Mouse (Mus musculus): Measurements from ENCODE around the gene Ugdh. TPM values are rescaled to one million over a fixed set of nuclear protein-coding genes. Genes with fewer than 3 reads are reported as not detected.

The Ugdh gene
- polyA plus RNA-seq, 1 experiment from 2014 or later, result 31.3 TPM

DNA sequence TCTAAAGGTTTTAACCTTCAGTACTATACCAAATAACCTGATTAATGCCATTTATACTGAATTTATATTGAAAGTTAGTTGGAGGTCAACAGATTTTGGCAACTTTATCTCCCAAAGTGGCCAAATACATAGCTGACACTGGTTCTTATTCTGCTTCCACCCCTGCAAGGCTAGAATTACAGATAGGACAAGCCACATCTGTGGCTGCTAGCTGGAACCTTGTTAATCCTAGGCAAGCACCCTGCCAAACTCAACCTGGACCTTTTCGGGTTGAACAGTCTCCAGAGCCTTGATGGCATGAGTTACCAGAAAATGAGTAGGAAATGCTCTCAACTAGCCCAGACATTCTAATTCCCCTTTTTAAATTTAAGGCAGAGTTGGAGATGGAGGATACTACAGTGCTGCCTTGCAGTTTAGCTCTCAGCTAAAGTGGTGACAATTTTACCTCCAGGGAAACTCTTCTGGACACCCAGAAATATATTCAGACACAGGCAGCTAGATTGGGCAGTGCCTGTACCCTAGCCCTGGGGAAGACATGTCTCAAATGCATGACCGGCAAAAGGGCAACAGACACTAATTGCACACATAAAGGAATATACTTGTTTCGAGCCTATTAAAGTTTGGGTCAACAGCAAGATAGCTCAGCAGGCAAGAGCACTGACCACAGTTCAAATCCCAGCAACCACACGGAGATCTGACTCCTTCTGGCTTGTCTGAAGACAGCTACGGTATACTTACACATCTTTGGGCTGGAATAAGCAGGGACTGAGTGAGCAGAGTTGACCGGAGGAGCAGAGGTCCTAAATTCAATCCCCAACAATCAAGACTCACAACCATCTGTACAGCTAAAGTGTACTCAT is 48.5 kb downstream of the Ugdh start:
- ATAC-seq (ENCODE audit: low read depth), result no peak
- Histone ChIP-seq H3K4me1 (ENCODE audit: control insufficient read depth, insufficient read depth, low read length) (peaks cover 8% of the 10 kb centered on the region), H3K27me3 (ENCODE audit: control insufficient read depth, insufficient read depth, low read length) (no peaks in the 10 kb centered on the region; the same call in 1 of the 2 replicates), H3K36me3 (ENCODE audit: control insufficient read depth, insufficient read depth, low read length) (peaks cover 31% of the 10 kb centered on the region), H3K4me3 (ENCODE audit: low read depth, low read length) (no peak overlapping the region), H3K4me2 (ENCODE audit: low read depth, low read length) (no peak overlapping the region), H3K9ac (replicated peaks; ENCODE audit: low read depth, low read length) (no peak overlapping the region), H3K9me3 (ENCODE audit: control insufficient read depth, low read length) (no peaks in the 10 kb centered on the region), H3K27ac (ENCODE audit: low read depth, low read length) (no peak overlapping the region)
- WGBS, result 82% methylated on average over 6 of the region's 6 CpGs

DNA sequence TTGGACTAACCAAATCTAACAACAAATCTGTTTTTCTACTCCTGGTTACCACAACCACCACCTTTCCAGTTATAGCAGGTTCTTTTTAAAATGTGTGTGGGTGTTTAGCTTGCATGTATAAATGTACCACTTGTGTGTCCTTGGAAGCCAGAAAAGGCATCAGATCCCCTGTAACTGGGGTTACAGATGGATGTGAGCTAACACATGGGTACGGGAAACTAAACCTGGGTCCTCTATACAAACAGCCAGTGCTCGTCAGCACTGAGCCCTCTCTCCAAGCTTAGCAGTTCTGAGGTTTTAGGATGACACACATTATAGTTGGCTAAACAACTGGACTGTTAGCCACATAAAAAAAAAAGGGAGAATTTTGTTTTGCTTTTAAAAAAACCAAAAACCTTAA is 50.0 kb downstream of the Ugdh start:
- H3K9me3 ChIP-seq (ENCODE audit: control insufficient read depth, low read length), result no peaks in the 10 kb centered on the region
- H3K36me3 ChIP-seq (ENCODE audit: control insufficient read depth, insufficient read depth, low read length), result peaks cover 31% of the 10 kb centered on the region
- no peak overlapping the region for H3K9ac ChIP-seq (replicated peaks; ENCODE audit: low read depth, low read length)
- H3K4me2 ChIP-seq (ENCODE audit: low read depth, low read length), result no peak overlapping the region
- no peak for ATAC-seq (ENCODE audit: low read depth)
- H3K4me3 ChIP-seq (ENCODE audit: low read depth, low read length), result no peak overlapping the region
- 80% methylated on average over 2 of the region's 2 CpGs for WGBS
- peaks cover 8% of the 10 kb centered on the region for H3K4me1 ChIP-seq (ENCODE audit: control insufficient read depth, insufficient read depth, low read length)
- H3K27me3 ChIP-seq (ENCODE audit: control insufficient read depth, insufficient read depth, low read length), result no peaks in the 10 kb centered on the region
- H3K27ac ChIP-seq (ENCODE audit: low read depth, low read length), result no peak overlapping the region

DNA sequence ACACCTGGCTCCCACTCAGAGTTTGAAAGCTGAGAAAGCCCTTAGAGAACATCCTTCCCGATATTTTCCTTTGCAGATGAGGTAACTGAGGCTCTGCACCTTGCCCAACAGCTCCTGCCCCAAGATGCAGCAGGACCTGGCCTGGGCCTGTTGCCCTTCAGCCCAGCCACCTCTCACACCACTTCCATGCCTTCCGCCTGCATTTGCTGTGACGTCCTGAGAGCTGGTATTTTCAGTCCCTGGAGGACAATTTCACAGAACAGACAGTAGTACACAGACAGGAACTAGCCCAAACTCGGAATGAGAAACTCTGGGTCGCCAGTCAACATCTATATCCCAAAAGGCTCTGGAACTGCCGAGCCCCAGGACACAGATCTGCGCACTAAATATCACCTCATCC is 61.0 kb downstream of the Ugdh start:
- Histone ChIP-seq H3K4me1 (ENCODE audit: control insufficient read depth, insufficient read depth, low read length) (no peaks in the 10 kb centered on the region), H3K36me3 (ENCODE audit: control insufficient read depth, insufficient read depth, low read length) (no peaks in the 10 kb centered on the region), H3K9me3 (ENCODE audit: control insufficient read depth, low read length) (no peaks in the 10 kb centered on the region), H3K4me2 (ENCODE audit: low read depth, low read length) (no peak overlapping the region), H3K27ac (ENCODE audit: low read depth, low read length) (no peak overlapping the region), H3K4me3 (ENCODE audit: low read depth, low read length) (no peak overlapping the region), H3K27me3 (ENCODE audit: control insufficient read depth, insufficient read depth, low read length) (no peaks in the 10 kb centered on the region), H3K9ac (replicated peaks; ENCODE audit: low read depth, low read length) (no peak overlapping the region)
- ATAC-seq (ENCODE audit: low read depth), result no peak
- WGBS, result 82% methylated on average over 7 of the region's 7 CpGs

DNA sequence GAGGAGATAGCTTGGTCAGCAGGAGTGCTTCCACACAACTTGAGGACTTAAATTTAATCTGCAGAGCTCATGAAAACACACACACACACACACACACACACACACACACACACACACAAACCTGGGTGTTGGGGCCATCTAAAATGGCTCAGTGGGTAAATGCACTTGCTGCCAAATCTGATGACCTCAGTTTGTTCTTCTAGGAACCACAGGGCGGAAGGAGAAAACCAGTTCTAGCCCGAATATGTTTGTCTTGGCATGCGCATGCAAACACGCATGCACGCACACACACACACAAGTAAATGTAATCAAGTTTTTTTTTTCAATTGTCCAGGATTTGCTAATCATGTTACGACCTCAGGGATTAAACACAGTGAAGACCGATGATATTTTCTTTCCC is 64.2 kb downstream of the Ugdh start:
- 96% methylated on average over 7 of the region's 7 CpGs for WGBS
- Histone ChIP-seq H3K4me3 (ENCODE audit: low read depth, low read length) (no peak overlapping the region), H3K27ac (ENCODE audit: low read depth, low read length) (no peak overlapping the region), H3K9ac (replicated peaks; ENCODE audit: low read depth, low read length) (no peak overlapping the region), H3K4me2 (ENCODE audit: low read depth, low read length) (no peak overlapping the region), H3K4me1 (ENCODE audit: control insufficient read depth, insufficient read depth, low read length) (no peaks in the 10 kb centered on the region), H3K9me3 (ENCODE audit: control insufficient read depth, low read length) (no peaks in the 10 kb centered on the region), H3K27me3 (ENCODE audit: control insufficient read depth, insufficient read depth, low read length) (no peaks in the 10 kb centered on the region), H3K36me3 (ENCODE audit: control insufficient read depth, insufficient read depth, low read length) (no peaks in the 10 kb centered on the region)
- ATAC-seq (ENCODE audit: low read depth), result no peak

DNA sequence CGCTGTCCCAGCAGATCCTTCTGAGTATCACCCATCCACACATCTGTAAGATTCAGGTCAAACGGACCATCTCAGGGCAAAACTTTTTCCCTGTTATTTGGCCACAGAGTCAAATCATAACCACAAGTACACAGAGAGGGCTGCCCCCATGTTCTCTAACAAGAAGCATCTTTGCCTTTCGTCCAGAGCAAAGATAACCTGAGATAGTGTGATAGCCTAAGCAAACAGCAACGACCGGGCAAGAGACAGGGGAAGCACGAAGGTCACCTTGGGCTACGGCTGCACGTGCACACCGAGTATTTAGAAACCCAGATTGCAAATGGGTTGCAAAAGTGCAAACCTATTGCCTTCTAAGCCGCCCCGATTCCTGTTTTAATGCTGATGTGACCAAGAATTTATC is 67.9 kb downstream of the Ugdh start:
- H3K27me3 ChIP-seq (ENCODE audit: control insufficient read depth, insufficient read depth, low read length), result no peaks in the 10 kb centered on the region
- H3K27ac ChIP-seq (ENCODE audit: low read depth, low read length), result no peak overlapping the region
- H3K9me3 ChIP-seq (ENCODE audit: control insufficient read depth, low read length), result no peaks in the 10 kb centered on the region
- H3K36me3 ChIP-seq (ENCODE audit: control insufficient read depth, insufficient read depth, low read length), result no peaks in the 10 kb centered on the region
- no peak for ATAC-seq (ENCODE audit: low read depth)
- H3K4me3 ChIP-seq (ENCODE audit: low read depth, low read length), result no peak overlapping the region
- no peak overlapping the region for H3K9ac ChIP-seq (replicated peaks; ENCODE audit: low read depth, low read length)
- H3K4me1 ChIP-seq (ENCODE audit: control insufficient read depth, insufficient read depth, low read length), result no peaks in the 10 kb centered on the region
- H3K4me2 ChIP-seq (ENCODE audit: low read depth, low read length), result no peak overlapping the region
- 95% methylated on average over 11 of the region's 11 CpGs for WGBS

Other genes with a start within 250 kb of the Ugdh start
- 15.4 and 15.6 TPM in 2 replicates for gene Wdr19, start 236.3 kb downstream of the Ugdh start, polyA plus RNA-seq (2014; fragmentation: Nextera tagmentation; extraction: Ambion mirVana)
- gene Rfc1, start 100.3 kb downstream of the Ugdh start, polyA plus RNA-seq (2014; fragmentation: Nextera tagmentation; extraction: Ambion mirVana), result 26.5 and 31.7 TPM in 2 replicates
- 0.08 and 0.13 TPM in 2 replicates for gene Klb, start 87.6 kb downstream of the Ugdh start, polyA plus RNA-seq (2014; fragmentation: Nextera tagmentation; extraction: Ambion mirVana)
- 605 and 660 TPM in 2 replicates for gene Rpl9, start 44.5 kb downstream of the Ugdh start, polyA plus RNA-seq (2014; fragmentation: Nextera tagmentation; extraction: Ambion mirVana)
- 65.0 and 70.7 TPM in 2 replicates for gene Lias, start 44.5 kb downstream of the Ugdh start, polyA plus RNA-seq (2014; fragmentation: Nextera tagmentation; extraction: Ambion mirVana)
- not detected in 2 replicates for gene Gm43552, start 56.9 kb upstream of the Ugdh start, polyA plus RNA-seq (2014; fragmentation: Nextera tagmentation; extraction: Ambion mirVana)
- 228 and 230 TPM in 2 replicates for gene Smim14, start 101.2 kb upstream of the Ugdh start, polyA plus RNA-seq (2014; fragmentation: Nextera tagmentation; extraction: Ambion mirVana)
- 143 and 179 TPM in 2 replicates for gene Ube2k, start 101.3 kb upstream of the Ugdh start, polyA plus RNA-seq (2014; fragmentation: Nextera tagmentation; extraction: Ambion mirVana)